Mouse (Mus musculus): ENCODE results near the gene Krt42. TPM values are rescaled to one million over a fixed set of nuclear protein-coding genes. Genes with fewer than 3 reads are reported as not detected.

The Krt42 gene
- polyA plus RNA-seq, 1 experiment, result 0.97 TPM

- 28% methylated on average over 11 of the region's 11 CpGs for WGBS
- DNase-seq, result peak; percentile 76
- peak; percentile 21; the same call in 1 of the 2 replicates for TF ChIP-seq CTCF (IDR thresholded peaks at IDR 0.05; ENCODE audit: borderline replicate concordance, control insufficient read depth, extremely low read depth, insufficient read depth, low read length, poor library complexity)
- TF ChIP-seq POLR2A (IDR thresholded peaks at IDR 0.05; ENCODE audit: control insufficient read depth, extremely low read depth, insufficient read depth, low read length, poor library complexity), result no peak
Observed at GRCm38 (mm10) chr11:100281596-100282544, 12.2 kb upstream of the Krt42 start.

GRCm38 (mm10) chr11:100278759-100279158 is 9.1 kb upstream of the Krt42 start:
- H3K4me3 ChIP-seq (ENCODE audit: control insufficient read depth, insufficient read depth, low read length), result no peak overlapping the region
- no peak for TF ChIP-seq CTCF (IDR thresholded peaks at IDR 0.05; ENCODE audit: borderline replicate concordance, control insufficient read depth, extremely low read depth, insufficient read depth, low read length, poor library complexity)
- TF ChIP-seq POLR2A (IDR thresholded peaks at IDR 0.05; ENCODE audit: control insufficient read depth, extremely low read depth, insufficient read depth, low read length, poor library complexity), result no peak
- DNase-seq, result no peak
- H3K27me3 ChIP-seq (ENCODE audit: control insufficient read depth, insufficient read depth, low read length), result no peaks in the 10 kb centered on the region
- H3K4me1 ChIP-seq (replicated peaks; ENCODE audit: control insufficient read depth, insufficient read depth, low read length), result no peaks in the 10 kb centered on the region
- H3K36me3 ChIP-seq (ENCODE audit: control insufficient read depth, insufficient read depth, low read length), result no peaks in the 10 kb centered on the region
- whole genome bisulfite sequencing, result 45% methylated on average over 5 of the region's 5 CpGs
- H3K27ac ChIP-seq (ENCODE audit: control insufficient read depth, insufficient read depth, low read length), result no peak overlapping the region

More at GRCm38 (mm10) chr11:100281596-100282544, 12.2 kb upstream of the Krt42 start:
- Histone ChIP-seq H3K27ac (ENCODE audit: control insufficient read depth, insufficient read depth, low read length) (no peak overlapping the region), H3K4me1 (replicated peaks; ENCODE audit: control insufficient read depth, insufficient read depth, low read length) (no peaks in the 10 kb centered on the region), H3K4me3 (ENCODE audit: control insufficient read depth, insufficient read depth, low read length) (no peak overlapping the region), H3K27me3 (ENCODE audit: control insufficient read depth, insufficient read depth, low read length) (no peaks in the 10 kb centered on the region), H3K36me3 (ENCODE audit: control insufficient read depth, insufficient read depth, low read length) (no peaks in the 10 kb centered on the region)

GRCm38 (mm10) chr11:100277726-100278480 is 8.2 kb upstream of the Krt42 start:
- Histone ChIP-seq H3K4me1 (replicated peaks; ENCODE audit: control insufficient read depth, insufficient read depth, low read length) (no peaks in the 10 kb centered on the region), H3K36me3 (ENCODE audit: control insufficient read depth, insufficient read depth, low read length) (no peaks in the 10 kb centered on the region), H3K27me3 (ENCODE audit: control insufficient read depth, insufficient read depth, low read length) (no peaks in the 10 kb centered on the region), H3K27ac (ENCODE audit: control insufficient read depth, insufficient read depth, low read length) (no peak overlapping the region), H3K4me3 (ENCODE audit: control insufficient read depth, insufficient read depth, low read length) (no peak overlapping the region)
- no peak for TF ChIP-seq CTCF (IDR thresholded peaks at IDR 0.05; ENCODE audit: borderline replicate concordance, control insufficient read depth, extremely low read depth, insufficient read depth, low read length, poor library complexity)
- no peak for TF ChIP-seq POLR2A (IDR thresholded peaks at IDR 0.05; ENCODE audit: control insufficient read depth, extremely low read depth, insufficient read depth, low read length, poor library complexity)
- DNase-seq, result no peak
- 72% methylated on average over 15 of the region's 15 CpGs for WGBS

DNA sequence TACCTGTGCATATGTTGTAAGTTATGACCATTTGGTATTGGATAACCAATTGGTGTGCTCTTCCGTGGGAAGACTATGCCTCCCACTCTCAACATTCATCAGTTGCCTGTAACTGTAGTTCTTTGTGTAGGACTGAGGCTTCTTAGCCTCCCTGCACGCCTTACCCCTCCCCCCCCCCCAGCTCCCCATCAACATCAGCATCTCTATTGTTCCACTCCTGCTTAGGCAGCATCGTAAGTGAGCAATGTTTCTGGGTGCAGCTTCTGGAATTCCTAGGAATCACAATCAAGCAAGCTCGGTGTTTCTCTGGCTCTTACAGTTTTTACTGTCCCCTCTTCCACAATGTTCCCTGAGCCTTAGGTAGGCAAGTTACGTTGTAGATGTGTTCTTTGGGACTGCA is 5.8 kb upstream of the Krt42 start:
- Histone ChIP-seq H3K36me3 (ENCODE audit: control insufficient read depth, insufficient read depth, low read length) (no peaks in the 10 kb centered on the region), H3K27me3 (ENCODE audit: control insufficient read depth, insufficient read depth, low read length) (no peaks in the 10 kb centered on the region), H3K27ac (ENCODE audit: control insufficient read depth, insufficient read depth, low read length) (no peak overlapping the region), H3K4me3 (ENCODE audit: control insufficient read depth, insufficient read depth, low read length) (no peak overlapping the region), H3K4me1 (replicated peaks; ENCODE audit: control insufficient read depth, insufficient read depth, low read length) (no peaks in the 10 kb centered on the region)
- 79% methylated on average over 5 of the region's 5 CpGs for WGBS
- no peak for TF ChIP-seq POLR2A (IDR thresholded peaks at IDR 0.05; ENCODE audit: control insufficient read depth, extremely low read depth, insufficient read depth, low read length, poor library complexity)
- no peak for TF ChIP-seq CTCF (IDR thresholded peaks at IDR 0.05; ENCODE audit: borderline replicate concordance, control insufficient read depth, extremely low read depth, insufficient read depth, low read length, poor library complexity)
- DNase-seq, result no peak

DNA sequence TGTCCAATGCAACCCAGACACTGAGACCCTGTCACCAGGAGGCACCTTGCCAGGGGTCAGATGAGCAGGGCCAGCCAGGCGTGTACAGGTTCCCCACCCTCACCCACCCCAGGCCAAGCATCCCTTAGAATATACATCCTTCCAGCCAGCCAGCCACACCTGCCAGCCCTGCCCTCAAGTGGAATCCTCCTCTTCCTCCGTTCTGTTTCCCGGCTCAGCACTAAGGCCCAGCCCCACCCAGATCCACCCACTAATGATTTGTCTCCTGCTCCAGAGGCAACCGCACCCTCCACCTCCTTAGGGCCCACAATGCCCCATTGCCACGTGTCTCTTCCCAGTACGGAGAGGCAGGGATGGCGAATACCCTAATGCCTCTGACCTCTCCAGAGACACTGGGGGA is 5.0 kb upstream of the Krt42 start:
- no peaks in the 10 kb centered on the region for H3K27me3 ChIP-seq (ENCODE audit: control insufficient read depth, insufficient read depth, low read length)

DNA sequence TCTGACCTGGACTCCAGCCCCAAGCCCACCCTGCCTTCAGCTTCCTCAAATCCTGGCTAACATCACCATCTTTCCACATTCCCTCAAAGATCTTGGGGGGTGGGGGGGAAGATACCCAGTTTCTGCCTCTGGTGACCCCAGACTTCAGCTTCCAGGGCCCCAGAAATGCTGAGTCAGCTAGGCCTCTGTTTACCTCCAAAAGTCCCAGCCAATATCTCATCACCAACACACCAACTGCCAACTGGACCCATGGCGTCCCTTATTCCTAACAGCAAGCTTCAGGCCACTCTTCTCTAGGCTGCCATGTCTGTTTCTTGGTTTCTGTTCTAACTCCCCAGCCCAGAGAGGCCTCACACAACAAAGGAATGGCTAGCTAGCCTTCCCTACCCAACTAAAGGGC is 2.2 kb upstream of the Krt42 start:
- no peak for DNase-seq
- no peak overlapping the region for H3K4me3 ChIP-seq (ENCODE audit: control insufficient read depth, insufficient read depth, low read length)
- H3K27ac ChIP-seq (ENCODE audit: control insufficient read depth, insufficient read depth, low read length), result no peak overlapping the region
- 79% methylated on average over 1 of the region's 1 CpGs for WGBS
- no peaks in the 10 kb centered on the region for H3K4me1 ChIP-seq (replicated peaks; ENCODE audit: control insufficient read depth, insufficient read depth, low read length)
- H3K27me3 ChIP-seq (ENCODE audit: control insufficient read depth, insufficient read depth, low read length), result no peaks in the 10 kb centered on the region
- TF ChIP-seq CTCF (IDR thresholded peaks at IDR 0.05; ENCODE audit: borderline replicate concordance, control insufficient read depth, extremely low read depth, insufficient read depth, low read length, poor library complexity), result no peak
- no peak for TF ChIP-seq POLR2A (IDR thresholded peaks at IDR 0.05; ENCODE audit: control insufficient read depth, extremely low read depth, insufficient read depth, low read length, poor library complexity)
- H3K36me3 ChIP-seq (ENCODE audit: control insufficient read depth, insufficient read depth, low read length), result no peaks in the 10 kb centered on the region

More for the DNA sequence above, 5.0 kb upstream of the Krt42 start:
- Histone ChIP-seq H3K4me1 (replicated peaks; ENCODE audit: control insufficient read depth, insufficient read depth, low read length) (no peaks in the 10 kb centered on the region), H3K4me3 (ENCODE audit: control insufficient read depth, insufficient read depth, low read length) (no peak overlapping the region), H3K27ac (ENCODE audit: control insufficient read depth, insufficient read depth, low read length) (no peak overlapping the region), H3K36me3 (ENCODE audit: control insufficient read depth, insufficient read depth, low read length) (no peaks in the 10 kb centered on the region)
- 86% methylated on average over 7 of the region's 7 CpGs for WGBS
- no peak for DNase-seq
- TF ChIP-seq POLR2A (IDR thresholded peaks at IDR 0.05; ENCODE audit: control insufficient read depth, extremely low read depth, insufficient read depth, low read length, poor library complexity) (no peak), CTCF (IDR thresholded peaks at IDR 0.05; ENCODE audit: borderline replicate concordance, control insufficient read depth, extremely low read depth, insufficient read depth, low read length, poor library complexity) (no peak)
